Mouse (Mus musculus): ENCODE data around the gene Acot13.

DNA sequence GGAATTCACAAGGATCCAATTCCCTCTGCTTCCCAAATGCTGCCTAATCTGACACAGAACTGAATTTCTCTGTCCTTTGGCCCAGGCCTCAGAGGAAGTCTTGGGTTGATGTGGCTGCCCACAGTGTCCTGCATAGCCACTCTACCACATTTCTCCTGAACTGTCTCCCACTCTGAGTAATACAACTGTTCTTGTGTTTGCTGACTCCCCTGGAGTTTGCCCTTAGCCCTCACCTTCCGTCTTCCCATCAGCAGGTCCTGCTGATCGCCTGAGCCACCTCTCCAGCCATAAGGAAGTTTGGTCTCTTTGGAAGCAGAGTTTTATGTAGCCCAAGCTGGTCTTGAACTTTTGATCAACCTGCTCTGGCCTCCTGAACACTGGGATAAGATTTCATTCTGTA, 20.6 kb upstream of the Acot13 start:
- TF ChIP-seq CTCF (IDR thresholded peaks at IDR 0.05; ENCODE audit: low read depth, low read length) (no peak), TAL1 (conservative IDR thresholded peaks at IDR 0.05; ENCODE audit: low read depth, low read length) (no peak)

Data from G1E (cell line).